Mouse (Mus musculus) heart, adult 2 months (tissue): ENCODE results near the gene Nrbp1. TPM values are rescaled to one million over a fixed set of nuclear protein-coding genes. Genes with fewer than 3 reads are reported as not detected.

Source experiments
- DNase-seq, 2 experiments: peaks; one replicate each; pipeline ENCODE4 v3.0.0; 2021
- H3K27ac ChIP-seq: fragments of 200-600 bp; 2 replicates; pipeline ENCODE4 v1.8.1; 2022
- H3K27me3 ChIP-seq: fragments of 200-500 bp; 2 replicates; pipeline ENCODE4 v1.6.1; 2012; ENCODE audit warnings: mild to moderate bottlenecking, low read length, inconsistent platforms, mixed read lengths; ENCODE audit not compliant: control insufficient read depth, insufficient read depth
- H3K36me3 ChIP-seq: fragments of 200-500 bp; 2 replicates; pipeline ENCODE4 v1.6.1; 2012; ENCODE audit warnings: low read length, inconsistent platforms; ENCODE audit not compliant: control insufficient read depth, insufficient read depth
- H3K4me1 ChIP-seq: fragments of 200-500 bp; 2 replicates; pipeline ENCODE4 v1.6.1; 2011; ENCODE audit warnings: low read length; ENCODE audit not compliant: control insufficient read depth, insufficient read depth
- H3K4me3 ChIP-seq: fragments of 200-600 bp; 2 replicates; pipeline ENCODE4 v1.8.1; 2022
- H3K79me2 ChIP-seq: fragments of 200-500 bp; replicated peaks from 2 replicates; pipeline ENCODE4 v1.6.1; 2012; ENCODE audit warnings: mild to moderate bottlenecking, inconsistent platforms, low read length, moderate library complexity, mixed read lengths; ENCODE audit not compliant: control insufficient read depth, insufficient read depth
- H3K9ac ChIP-seq: fragments of 200-500 bp; 2 replicates; pipeline ENCODE4 v1.6.1; 2012; ENCODE audit warnings: low read depth, mild to moderate bottlenecking, control low read depth, inconsistent platforms, low read length, mixed read lengths
- CTCF ChIP-seq: fragments of 200-600 bp; IDR thresholded peaks from 2 replicates; pipeline ENCODE4 v1.8.1; 2022; ENCODE audit warnings: antibody characterized with exemption, mild to moderate bottlenecking, moderate library complexity
- EP300 ChIP-seq: fragments of 200-500 bp; IDR thresholded peaks from 2 replicates; pipeline ENCODE4 v1.6.1; 2011; ENCODE audit warnings: low read depth, low read length, control low read depth; ENCODE audit not compliant: insufficient read depth
- POLR2A ChIP-seq: fragments of 200-500 bp; IDR thresholded peaks from 2 replicates; pipeline ENCODE4 v1.6.1; 2011; ENCODE audit warnings: mild to moderate bottlenecking, low read depth, low read length, control low read depth; ENCODE audit not compliant: insufficient read depth
- WGBS: fragments of 180-500 bp; shearing (Covaris S2); methylation state at CpG from one replicate; pipeline ENCODE4 v1.1.7; 2018; 5-methylcytosine and 5-hydroxymethylcytosine counted together
- intact Hi-C: fragments of 180-260 bp; cut with DNase I; formaldehyde crosslinking; loops from one replicate; pipeline ENCODE4 v1.15.1; 2025
- polyA plus RNA-seq: library from polyadenylated mRNA; depleted of rRNA; stranded (reverse); fragments of >200 nt; gene quantifications from 2 replicates; pipeline ENCODE4 v1.2.3, GENCODE M21; 2012
- total RNA-seq, 2 experiments: library from RNA; stranded (reverse); gene quantifications; 2 replicates each; pipeline ENCODE4 v1.2.3; 2021

Nrbp1 gene
- total and polyA plus RNA-seq, 3 experiments = 75.9 to 151 (median 80.3) TPM

DNA sequence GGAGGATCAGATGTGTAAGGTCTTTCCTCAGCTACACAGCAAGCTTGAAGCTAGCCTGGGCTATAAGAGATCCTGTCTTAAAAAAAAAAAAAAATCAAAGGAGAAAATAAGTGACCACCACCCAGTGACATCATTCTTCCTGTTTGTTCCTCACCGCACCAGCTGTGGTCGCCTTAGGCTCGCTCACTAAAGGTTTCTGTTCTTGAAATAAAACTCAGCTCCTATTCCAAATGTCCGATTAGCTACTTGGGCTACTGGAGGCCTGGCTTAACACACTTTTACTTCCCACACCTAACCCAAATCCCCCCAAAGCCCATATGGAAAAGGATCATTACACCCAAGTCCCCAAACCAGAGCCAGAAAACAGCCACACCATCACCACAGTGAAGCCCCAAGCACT is 47.6 kb downstream of the Nrbp1 start:
- H3K36me3 ChIP-seq = no peaks in the 10 kb centered on the region
- no peaks in the 10 kb centered on the region for H3K27me3 ChIP-seq
- peak overlapping the region; percentile 28 for H3K27ac ChIP-seq
- H3K4me3 ChIP-seq = no peak overlapping the region
- 32% methylated on average over 4 of the region's 4 CpGs for WGBS
- intact Hi-C loops = no loop called here
- no peaks in the 10 kb centered on the region for H3K79me2 ChIP-seq
- H3K4me1 ChIP-seq = peaks cover 3% of the 10 kb centered on the region
- TF ChIP-seq CTCF = no peak
- no peak for TF ChIP-seq POLR2A
- no peak for TF ChIP-seq EP300
- DNase-seq = peak in 1 of 2 experiments; percentile 18
- H3K9ac ChIP-seq = no peak overlapping the region

GRCm38 (mm10) chr5:31288655-31289054 is 48.0 kb downstream of the Nrbp1 start:
- intact Hi-C loops = no loop called here
- Histone ChIP-seq H3K4me3 (no peak overlapping the region), H3K27ac (peak overlapping the region; percentile 28), H3K4me1 (peaks cover 3% of the 10 kb centered on the region), H3K27me3 (no peaks in the 10 kb centered on the region), H3K79me2 (no peaks in the 10 kb centered on the region), H3K9ac (no peak overlapping the region), H3K36me3 (no peaks in the 10 kb centered on the region)
- DNase-seq = no peak
- TF ChIP-seq POLR2A = no peak
- TF ChIP-seq EP300 = no peak
- peak; percentile 12; the same call in 1 of the 2 replicates for TF ChIP-seq CTCF
- 19% methylated on average over 3 of the region's 3 CpGs for WGBS

- H3K4me3 ChIP-seq = no peak overlapping the region
- intact Hi-C loops = loop anchor here (10.0 kb wide), 1 partner anchor 235 kb away; the partner anchor contains the start of gene Cad
- H3K9ac ChIP-seq = no peak overlapping the region
- no peaks in the 10 kb centered on the region for H3K27me3 ChIP-seq
- H3K27ac ChIP-seq = no peak overlapping the region
- H3K4me1 ChIP-seq = peaks cover 3% of the 10 kb centered on the region
- 58% methylated on average over 3 of the region's 3 CpGs for WGBS
- no peaks in the 10 kb centered on the region for H3K36me3 ChIP-seq
- no peaks in the 10 kb centered on the region for H3K79me2 ChIP-seq
- DNase-seq = no peak
- TF ChIP-seq CTCF (no peak), EP300 (no peak), POLR2A (no peak)
These were observed 49.1 kb downstream of the Nrbp1 start for GRCm38 (mm10) chr5:31289626-31290230.

DNA sequence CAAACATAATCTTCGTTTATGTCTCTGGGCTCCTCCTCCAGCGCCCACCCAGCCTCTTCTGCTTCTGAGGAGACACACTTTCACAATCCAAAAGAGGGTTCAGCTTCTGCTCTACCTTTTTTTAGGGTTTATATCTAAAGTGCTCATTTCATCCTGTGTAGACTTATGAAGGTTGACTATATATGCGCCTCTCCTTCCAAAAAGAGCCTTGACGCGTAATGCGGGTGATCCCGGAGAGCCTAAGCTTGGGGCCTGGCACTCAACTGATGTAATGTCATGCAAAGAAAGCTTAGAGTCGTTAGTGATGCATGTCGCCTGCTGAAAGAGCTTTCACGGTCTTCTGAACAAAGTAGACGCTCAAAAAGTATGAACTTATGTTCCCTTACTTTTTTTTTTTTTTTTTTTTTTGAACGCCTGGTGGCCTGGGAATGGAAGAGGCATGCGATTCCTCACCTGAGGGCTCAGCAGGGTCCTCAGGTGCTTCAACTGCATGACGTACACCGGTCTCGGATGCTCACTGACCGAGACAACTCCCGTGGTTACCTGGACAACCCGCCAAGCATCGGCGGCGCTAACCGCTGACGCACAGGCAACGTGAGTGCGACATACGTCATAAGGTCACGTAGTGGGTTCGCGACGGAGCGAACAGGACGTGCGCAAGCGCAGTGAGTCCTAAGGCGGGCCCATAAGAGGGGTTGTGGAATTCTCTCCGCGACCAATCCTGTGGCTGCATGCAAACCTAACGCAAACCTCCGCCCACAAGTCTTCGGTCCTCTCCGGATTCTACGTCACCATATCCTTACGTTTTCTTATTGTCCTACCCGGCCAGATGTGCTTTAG is 50.1 kb downstream of the Nrbp1 start, which contains the start of gene Ift172:
Ift172 (minus strand) TSS at position 596 of the 840 bp plus-strand sequence.
- Histone ChIP-seq H3K4me1 (peaks cover 3% of the 10 kb centered on the region), H3K27me3 (peaks cover under 1% of the 10 kb centered on the region; the same call in 1 of the 2 replicates), H3K4me3 (peak within 1 kb of the TSS; percentile 66), H3K9ac (peak within 1 kb of the TSS; percentile 65), H3K79me2 (no peaks in the 10 kb centered on the region), H3K36me3 (no peaks in the 10 kb centered on the region), H3K27ac (peak within 1 kb of the TSS; percentile 87)
- intact Hi-C loops = loop anchor here (1.0 to 10.0 kb wide), 4 partner anchors 50 to 236 kb away; partner anchors contain the start of genes Cad, Gtf3c2, Nrbp1 and Ppm1g
- peak; percentile 94 to 98 for DNase-seq
- WGBS = 1% methylated on average over 45 of the region's 45 CpGs
- TF ChIP-seq CTCF (no peak), POLR2A (peak; percentile 90), EP300 (peak; percentile 63; the same call in 1 of the 2 replicates)

- H3K4me1 ChIP-seq = peaks cover 3% of the 10 kb centered on the region
- intact Hi-C loops = loop anchor here (1.0 to 10.0 kb wide), 4 partner anchors 51 to 237 kb away; partner anchors contain the start of genes Cad, Gtf3c2, Nrbp1 and Ppm1g
- TF ChIP-seq EP300 (no peak), CTCF (peak; percentile 24; the same call in 1 of the 2 replicates)
- DNase-seq = no peak
- H3K79me2 ChIP-seq = no peaks in the 10 kb centered on the region
- H3K4me3 ChIP-seq = peak overlapping the region; percentile 66
- 1% methylated on average over 9 of the region's 9 CpGs for WGBS
- H3K36me3 ChIP-seq = no peaks in the 10 kb centered on the region
- peaks cover 2% of the 10 kb centered on the region; the same call in 1 of the 2 replicates for H3K27me3 ChIP-seq
- H3K27ac ChIP-seq = peak overlapping the region; percentile 87
- peak overlapping the region; percentile 31 for H3K9ac ChIP-seq
These were observed 50.7 kb downstream of the Nrbp1 start for GRCm38 (mm10) chr5:31291361-31291688.
